Mouse (Mus musculus) thymus, postnatal 14 days (tissue): ENCODE results near the gene Glt28d2.

ENCODE experiments used
- DNase-seq: peaks from one replicate; pipeline ENCODE4 v3.0.0; 2021

Glt28d2 gene

GRCm38 (mm10) chr3:85820839-85821548 lies 66.3 kb downstream of the Glt28d2 start:
- DNase-seq, result no peak
